Mouse (Mus musculus): ENCODE data around the gene Skil. TPM values are rescaled to one million over a fixed set of nuclear protein-coding genes. Genes with fewer than 3 reads are reported as not detected.
"Not testable (repeated sequence)": the region's sequence is repeated elsewhere in the genome, so short reads cannot be mapped to it uniquely, and the experiment has no call there.

The Skil gene
- polyA plus RNA-seq, 1 experiment from 2014 or later, result 29.5 TPM

DNA sequence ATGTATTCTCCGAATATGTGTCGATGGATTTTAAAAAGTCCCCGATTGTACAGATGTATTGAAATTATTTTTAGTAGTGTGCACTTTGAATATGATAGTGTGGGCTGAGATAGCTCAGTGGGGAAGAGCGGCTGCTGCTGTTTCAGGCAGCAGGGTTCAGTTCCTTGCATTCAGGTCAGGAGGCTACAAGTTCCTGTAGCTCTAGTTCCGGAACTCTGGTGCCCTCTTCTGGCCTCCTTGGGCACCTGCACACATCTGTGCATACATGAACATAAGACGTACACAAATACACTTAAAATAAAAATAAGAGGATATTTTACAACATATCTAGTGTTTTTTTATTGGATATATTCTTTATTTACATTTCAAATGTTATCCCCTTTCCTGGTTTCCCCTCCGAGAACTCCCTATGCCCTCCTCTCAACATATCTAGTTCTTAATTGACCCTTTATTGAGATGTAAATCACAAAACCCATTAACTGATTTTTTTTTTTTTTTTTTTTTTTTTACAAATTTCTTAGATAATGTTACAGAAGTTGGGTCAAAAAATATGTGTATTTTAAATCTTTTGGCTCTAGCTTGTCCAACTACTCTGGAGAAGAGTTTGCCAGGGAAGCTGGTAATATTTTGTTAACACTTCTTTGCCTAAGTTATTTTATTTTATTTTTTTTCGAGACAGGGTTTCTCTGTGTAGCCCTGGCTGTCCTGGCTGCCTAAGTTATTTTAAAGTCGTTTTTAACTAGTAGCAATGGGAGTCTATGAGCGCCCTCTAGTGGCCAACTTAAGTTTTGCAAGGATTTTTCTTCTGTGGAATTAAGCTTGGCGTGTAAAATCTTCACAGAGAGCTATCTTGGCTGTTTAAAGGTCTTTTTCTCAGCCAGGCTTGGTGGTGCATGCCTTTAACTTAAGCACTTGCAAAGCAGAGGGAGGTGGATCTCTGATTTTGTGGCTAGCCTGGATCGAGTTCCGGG lies 43.9 kb downstream of the Skil start:
- WGBS, result 58% methylated on average over 13 of the region's 13 CpGs
- peak; percentile 61 for ATAC-seq (replicated peaks)
- Histone ChIP-seq H3K9me3 (no peaks in the 10 kb centered on the region), H3K27ac (no peak overlapping the region), H3K4me1 (no peaks in the 10 kb centered on the region), H3K4me2 (no peak overlapping the region), H3K27me3 (replicated peaks) (no peaks in the 10 kb centered on the region), H3K9ac (no peak overlapping the region), H3K36me3 (replicated peaks) (no peaks in the 10 kb centered on the region), H3K4me3 (no peak overlapping the region)

GRCm38 (mm10) chr3:31141621-31142020 lies 46.8 kb downstream of the Skil start:
- no peak for ATAC-seq (replicated peaks)
- Histone ChIP-seq H3K4me3 (no peak overlapping the region), H3K36me3 (replicated peaks) (no peaks in the 10 kb centered on the region), H3K9ac (no peak overlapping the region), H3K4me2 (no peak overlapping the region), H3K27ac (no peak overlapping the region), H3K4me1 (no peaks in the 10 kb centered on the region), H3K27me3 (replicated peaks) (0 out of 2 replicates have a peak, but pooled peaks cover 3% of the 10 kb centered on the region), H3K9me3 (no peaks in the 10 kb centered on the region)
- 82% methylated on average over 4 of the region's 4 CpGs for WGBS

DNA sequence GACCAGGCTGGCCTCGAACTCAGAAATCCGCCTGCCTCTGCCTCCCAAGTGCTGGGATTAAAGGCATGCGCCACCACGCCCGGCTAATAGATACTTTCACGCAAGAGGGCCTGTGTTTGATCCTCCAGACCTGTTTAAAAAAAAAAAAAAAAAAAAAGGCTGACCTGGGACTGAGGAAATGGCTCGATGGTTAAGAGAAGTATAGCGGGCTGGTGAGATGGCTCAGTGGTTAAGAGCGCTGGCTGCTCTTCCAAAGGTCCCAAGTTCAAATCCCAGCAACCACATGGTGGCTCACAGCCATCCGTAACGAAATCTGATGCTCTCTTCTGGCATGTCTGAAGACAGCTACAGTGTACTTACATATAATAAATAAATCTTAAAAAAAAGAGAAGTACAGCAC lies 50.4 kb downstream of the Skil start:
- H3K27me3 ChIP-seq (replicated peaks), result peaks cover 29% of the 10 kb centered on the region
- not testable (repeated sequence) for H3K4me2 ChIP-seq; H3K36me3 ChIP-seq (replicated peaks); H3K9ac ChIP-seq; H3K27ac ChIP-seq; H3K4me3 ChIP-seq; ATAC-seq (replicated peaks); H3K9me3 ChIP-seq
- 87% methylated on average over 11 of the region's 11 CpGs for WGBS
- peaks cover 11% of the 10 kb centered on the region for H3K4me1 ChIP-seq

- Histone ChIP-seq H3K4me2 (peak overlapping the region; percentile 26), H3K9ac (no peak overlapping the region), H3K9me3 (no peaks in the 10 kb centered on the region), H3K27me3 (replicated peaks) (peaks cover 31% of the 10 kb centered on the region), H3K27ac (no peak overlapping the region), H3K4me3 (no peak overlapping the region), H3K36me3 (replicated peaks) (no peaks in the 10 kb centered on the region), H3K4me1 (peaks cover 11% of the 10 kb centered on the region)
- 12% methylated on average over 14 of the region's 14 CpGs for WGBS
- peak; percentile 89 for ATAC-seq (replicated peaks)
Observed at GRCm38 (mm10) chr3:31145641-31146290, 50.9 kb downstream of the Skil start.

DNA sequence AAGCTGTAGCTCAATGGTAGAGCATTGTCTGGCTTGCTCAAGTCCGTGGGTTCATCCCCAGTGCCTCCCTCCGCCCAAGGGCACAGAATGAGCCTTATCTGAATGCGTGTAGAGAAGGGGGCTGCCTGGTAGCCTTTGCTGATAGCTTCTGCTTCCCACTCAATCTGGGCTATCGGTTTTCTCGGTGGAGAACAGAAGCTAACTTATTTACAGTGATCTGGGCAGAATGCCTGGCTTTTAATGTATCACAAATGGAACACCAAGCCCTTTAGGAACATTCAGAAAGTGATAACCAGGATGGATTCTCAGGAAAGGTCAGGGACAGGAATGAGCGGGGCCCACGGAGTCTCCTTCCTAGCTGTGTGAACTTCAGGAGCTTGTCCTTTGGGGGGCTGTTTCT lies 53.7 kb downstream of the Skil start:
- H3K4me1 ChIP-seq, result peaks cover 11% of the 10 kb centered on the region
- H3K36me3 ChIP-seq (replicated peaks), result no peaks in the 10 kb centered on the region
- WGBS, result 85% methylated on average over 7 of the region's 7 CpGs
- H3K27ac ChIP-seq, result no peak overlapping the region
- no peaks in the 10 kb centered on the region for H3K9me3 ChIP-seq
- H3K9ac ChIP-seq, result no peak overlapping the region
- H3K4me3 ChIP-seq, result no peak overlapping the region
- H3K27me3 ChIP-seq (replicated peaks), result peaks cover 34% of the 10 kb centered on the region
- H3K4me2 ChIP-seq, result no peak overlapping the region
- no peak for ATAC-seq (replicated peaks)

- Histone ChIP-seq H3K9ac (peak within 1 kb of the TSS; percentile 18; the same call in 1 of the 2 replicates), H3K9me3 (no peaks in the 10 kb centered on the region), H3K4me3 (peak within 1 kb of the TSS; percentile 46), H3K4me2 (peak within 1 kb of the TSS; percentile 95), H3K36me3 (replicated peaks) (no peaks in the 10 kb centered on the region), H3K27ac (no peak within 1 kb of the TSS), H3K27me3 (replicated peaks) (peaks cover 34% of the 10 kb centered on the region), H3K4me1 (peaks cover 11% of the 10 kb centered on the region)
- ATAC-seq (replicated peaks), result peak; percentile 92
- WGBS, result 3% methylated on average over 33 of the region's 33 CpGs
Observed at GRCm38 (mm10) chr3:31149706-31150105, 54.8 kb downstream of the Skil start, which contains the start of gene Cldn11. Cldn11 (plus strand) TSS chr3:31149920.

- H3K36me3 ChIP-seq (replicated peaks), result no peaks in the 10 kb centered on the region
- no peak overlapping the region for H3K27ac ChIP-seq
- H3K4me3 ChIP-seq, result no peak overlapping the region
- ATAC-seq (replicated peaks), result no peak
- H3K4me2 ChIP-seq, result no peak overlapping the region
- H3K4me1 ChIP-seq, result peaks cover 11% of the 10 kb centered on the region
- H3K9me3 ChIP-seq, result no peaks in the 10 kb centered on the region
- H3K9ac ChIP-seq, result no peak overlapping the region
- peaks cover 27% of the 10 kb centered on the region for H3K27me3 ChIP-seq (replicated peaks)
- WGBS, result 71% methylated on average over 6 of the region's 6 CpGs
Observed at GRCm38 (mm10) chr3:31152108-31152507, 57.2 kb downstream of the Skil start.

DNA sequence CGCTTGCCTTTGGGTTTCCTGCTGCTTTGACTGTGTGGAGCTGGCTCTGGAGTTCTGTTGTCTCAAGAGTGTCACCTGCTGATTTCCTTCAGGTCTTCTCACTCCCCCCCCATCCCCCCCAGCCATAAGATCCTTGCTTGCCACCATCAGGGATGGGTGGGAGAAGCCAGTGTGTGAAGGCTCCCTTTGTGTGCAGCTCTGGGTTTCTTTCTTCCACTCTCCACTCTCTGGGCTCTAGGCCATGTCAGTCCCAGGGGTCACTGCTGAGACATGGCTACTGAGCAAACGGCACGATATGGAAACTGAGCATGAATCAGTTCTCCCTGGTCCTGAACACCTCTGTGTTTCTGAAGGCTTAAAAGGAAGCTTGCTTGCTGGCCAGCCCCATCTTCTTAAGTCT lies 61.3 kb downstream of the Skil start:
- ATAC-seq (replicated peaks), result no peak
- H3K4me2 ChIP-seq, result no peak overlapping the region
- H3K9me3 ChIP-seq, result no peaks in the 10 kb centered on the region
- H3K9ac ChIP-seq, result no peak overlapping the region
- 0 out of 2 replicates have a peak, but pooled peaks cover 3% of the 10 kb centered on the region for H3K27me3 ChIP-seq (replicated peaks)
- H3K4me1 ChIP-seq, result no peaks in the 10 kb centered on the region
- H3K4me3 ChIP-seq, result no peak overlapping the region
- H3K36me3 ChIP-seq (replicated peaks), result no peaks in the 10 kb centered on the region
- no peak overlapping the region for H3K27ac ChIP-seq
- 48% methylated on average over 3 of the region's 3 CpGs for WGBS

GRCm38 (mm10) chr3:31157776-31158175 lies 62.9 kb downstream of the Skil start:
- Histone ChIP-seq H3K4me1 (no peaks in the 10 kb centered on the region), H3K36me3 (replicated peaks) (no peaks in the 10 kb centered on the region), H3K4me3 (no peak overlapping the region), H3K9me3 (no peaks in the 10 kb centered on the region), H3K9ac (no peak overlapping the region), H3K27me3 (replicated peaks) (no peaks in the 10 kb centered on the region), H3K4me2 (no peak overlapping the region), H3K27ac (no peak overlapping the region)
- ATAC-seq (replicated peaks), result no peak
- 82% methylated on average over 15 of the region's 15 CpGs for WGBS

DNA sequence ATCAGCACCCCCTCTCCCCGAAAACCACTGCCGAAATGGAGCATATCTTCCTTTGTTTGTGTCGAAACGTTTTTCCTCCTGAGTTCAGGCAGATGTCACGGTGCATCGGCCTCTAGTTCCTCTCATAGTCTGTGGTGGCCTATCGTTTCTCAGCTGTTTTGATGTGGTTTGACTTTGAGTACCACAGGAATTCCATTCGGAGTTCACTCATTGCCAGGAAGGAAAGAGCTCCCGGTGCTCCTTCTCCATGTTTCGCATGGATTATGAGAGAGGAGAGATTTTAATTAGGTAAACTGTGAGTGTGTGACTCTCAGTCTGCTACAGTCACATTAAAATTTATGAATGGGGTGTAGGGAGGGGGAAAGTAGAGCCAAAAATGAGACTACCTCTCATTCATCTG lies 65.2 kb downstream of the Skil start:
- 63% methylated on average over 10 of the region's 10 CpGs for whole genome bisulfite sequencing
- Histone ChIP-seq H3K4me2 (no peak overlapping the region), H3K4me1 (no peaks in the 10 kb centered on the region), H3K27me3 (replicated peaks) (no peaks in the 10 kb centered on the region), H3K4me3 (no peak overlapping the region), H3K36me3 (replicated peaks) (no peaks in the 10 kb centered on the region), H3K9ac (no peak overlapping the region), H3K9me3 (no peaks in the 10 kb centered on the region), H3K27ac (no peak overlapping the region)
- no peak for ATAC-seq (replicated peaks)

- H3K4me1 ChIP-seq, result peaks cover 6% of the 10 kb centered on the region; the same call in 1 of the 2 replicates
- H3K9me3 ChIP-seq, result no peaks in the 10 kb centered on the region
- no peak overlapping the region for H3K27ac ChIP-seq
- H3K27me3 ChIP-seq (replicated peaks), result no peaks in the 10 kb centered on the region
- H3K36me3 ChIP-seq (replicated peaks), result no peaks in the 10 kb centered on the region
- no peak overlapping the region for H3K9ac ChIP-seq
- WGBS, result 26% methylated on average over 6 of the region's 6 CpGs
- no peak for ATAC-seq (replicated peaks)
- H3K4me2 ChIP-seq, result no peak overlapping the region
- H3K4me3 ChIP-seq, result no peak overlapping the region
Observed at GRCm38 (mm10) chr3:31161336-31161735, 66.5 kb downstream of the Skil start.

DNA sequence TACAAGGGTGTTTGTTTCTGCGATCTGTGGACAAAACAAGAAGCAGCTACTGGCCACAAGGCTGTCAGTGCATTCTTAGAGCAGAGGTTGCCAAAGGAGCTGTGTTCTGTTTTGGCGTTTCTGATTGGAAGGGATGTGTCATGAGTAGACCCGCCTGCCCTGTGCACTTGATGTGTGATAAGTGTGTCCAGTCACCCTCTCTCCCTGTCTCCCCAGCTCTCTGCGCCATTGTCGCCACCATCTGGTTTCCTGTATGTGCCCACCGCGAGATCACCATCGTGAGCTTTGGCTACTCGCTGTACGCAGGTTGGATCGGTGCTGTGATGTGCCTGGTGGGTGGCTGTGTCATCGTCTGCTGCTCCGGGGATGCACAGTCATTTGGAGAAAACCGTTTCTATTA lies 68.0 kb downstream of the Skil start:
- Histone ChIP-seq H3K9ac (no peak overlapping the region), H3K9me3 (no peaks in the 10 kb centered on the region), H3K27ac (no peak overlapping the region), H3K4me3 (no peak overlapping the region), H3K27me3 (replicated peaks) (no peaks in the 10 kb centered on the region), H3K4me1 (peaks cover 10% of the 10 kb centered on the region; the same call in 1 of the 2 replicates), H3K36me3 (replicated peaks) (no peaks in the 10 kb centered on the region), H3K4me2 (no peak overlapping the region)
- 95% methylated on average over 14 of the region's 14 CpGs for WGBS
- no peak for ATAC-seq (replicated peaks)

All from midbrain, embryonic 15.5 days (tissue).